Mouse (Mus musculus): ENCODE measurements around the gene Sdc1.

GRCm38 (mm10) chr12:8830967-8831635, 60.0 kb downstream of the Sdc1 start:
- TF ChIP-seq POLR2A (IDR thresholded peaks at IDR 0.05; ENCODE audit: low read depth, low read length) (no peak), CTCF (conservative IDR thresholded peaks at IDR 0.05 in 1 of 2, IDR thresholded peaks at IDR 0.05 in 1 of 2; ENCODE audit: low read depth in 2 of 2, low read length in 2 of 2) (no peak), JUND (conservative IDR thresholded peaks at IDR 0.05; ENCODE audit: low read depth, low read length) (no peak), USF2 (conservative IDR thresholded peaks at IDR 0.05; ENCODE audit: low read depth, low read length) (no peak), SIN3A (IDR thresholded peaks at IDR 0.05; ENCODE audit: low read length) (no peak), CHD2 (IDR thresholded peaks at IDR 0.05; ENCODE audit: low read length) (no peak)

All from CH12.LX (cell line).